Mouse (Mus musculus) retina, postnatal 1 day (tissue): ENCODE results near the gene Itsn2.
"Not testable (repeated sequence)": the region's sequence is repeated elsewhere in the genome, so short reads cannot be mapped to it uniquely, and the experiment has no call there.

Experiments
- DNase-seq: peaks from one replicate; pipeline ENCODE4 v3.0.0-alpha.2; 2012

Itsn2 gene

GRCm38 (mm10) chr12:4598666-4599428 is 6.4 kb downstream of the Itsn2 start:
- DNase-seq, result no peak

GRCm38 (mm10) chr12:4599713-4600112 is 7.3 kb downstream of the Itsn2 start:
- no peak for DNase-seq

- no peak for DNase-seq
Measured at GRCm38 (mm10) chr12:4606625-4607024, 14.2 kb downstream of the Itsn2 start.

GRCm38 (mm10) chr12:4614722-4615121 is 22.3 kb downstream of the Itsn2 start:
- DNase-seq, result no peak

- no peak for DNase-seq
Measured at GRCm38 (mm10) chr12:4624201-4624600, 31.8 kb downstream of the Itsn2 start.

GRCm38 (mm10) chr12:4632957-4633356 is 40.5 kb downstream of the Itsn2 start:
- DNase-seq, result no peak

- DNase-seq, result no peak
Measured at GRCm38 (mm10) chr12:4638438-4638837, 46.0 kb downstream of the Itsn2 start.

- DNase-seq, result no peak
Measured at GRCm38 (mm10) chr12:4640737-4641136, 48.3 kb downstream of the Itsn2 start.

GRCm38 (mm10) chr12:4656813-4657212 is 64.4 kb downstream of the Itsn2 start:
- no peak for DNase-seq

- DNase-seq, result no peak
Measured at GRCm38 (mm10) chr12:4664929-4665674, 72.7 kb downstream of the Itsn2 start.

- DNase-seq, result no peak
Measured at GRCm38 (mm10) chr12:4665675-4666037, 73.2 kb downstream of the Itsn2 start.

GRCm38 (mm10) chr12:4676336-4676735 is 83.9 kb downstream of the Itsn2 start:
- DNase-seq, result no peak

- no peak for DNase-seq
Measured at GRCm38 (mm10) chr12:4679971-4680370, 87.5 kb downstream of the Itsn2 start.

GRCm38 (mm10) chr12:4685441-4685840 is 93.0 kb downstream of the Itsn2 start:
- no peak for DNase-seq

- no peak for DNase-seq
Measured at GRCm38 (mm10) chr12:4688386-4688785, 95.9 kb downstream of the Itsn2 start.

GRCm38 (mm10) chr12:4689341-4689740 is 96.9 kb downstream of the Itsn2 start:
- DNase-seq, result no peak

- DNase-seq, result no peak
Measured at GRCm38 (mm10) chr12:4691193-4691592, 98.8 kb downstream of the Itsn2 start.

GRCm38 (mm10) chr12:4694534-4694933 is 102.1 kb downstream of the Itsn2 start:
- DNase-seq, result no peak

GRCm38 (mm10) chr12:4705626-4706025 is 113.2 kb downstream of the Itsn2 start:
- not testable (repeated sequence) for DNase-seq

- DNase-seq, result no peak
Measured at GRCm38 (mm10) chr12:4706175-4706574, 113.7 kb downstream of the Itsn2 start.

GRCm38 (mm10) chr12:4706901-4707300 is 114.5 kb downstream of the Itsn2 start:
- no peak for DNase-seq

GRCm38 (mm10) chr12:4707488-4708017 is 115.1 kb downstream of the Itsn2 start:
- no peak for DNase-seq

- no peak for DNase-seq
Measured at GRCm38 (mm10) chr12:4708296-4708695, 115.9 kb downstream of the Itsn2 start.
